Mouse (Mus musculus): ENCODE measurements around the gene Sept1. TPM values are rescaled to one million over a fixed set of nuclear protein-coding genes. Genes with fewer than 3 reads are reported as not detected.

The Sept1 gene
- polyA plus RNA-seq, 2 experiments = 15.3 to 22.2 TPM

DNA sequence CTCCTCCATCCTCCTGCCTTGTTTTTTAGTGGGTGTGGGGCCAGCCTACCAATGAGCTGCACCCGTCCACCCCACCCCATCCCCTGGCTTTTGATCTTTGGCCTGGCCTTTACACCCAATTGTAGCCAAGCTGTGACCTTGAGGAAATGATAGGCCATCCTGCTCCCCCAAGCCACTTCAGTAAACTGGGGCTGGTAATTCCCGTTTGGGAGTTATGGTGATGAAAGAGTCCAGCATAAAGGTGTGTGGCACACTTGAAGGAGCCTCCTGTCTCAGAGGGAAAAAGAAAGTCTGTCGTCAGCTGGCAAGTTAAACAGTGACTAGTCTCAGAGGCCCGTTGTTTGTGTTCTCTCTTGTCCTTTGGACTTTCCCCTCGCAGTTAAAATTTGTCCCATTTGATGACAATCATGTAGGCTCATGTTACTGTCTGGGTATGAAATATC is 43.6 kb upstream of the Sept1 start:
- peaks cover 8% of the 10 kb centered on the region for H3K36me3 ChIP-seq (ENCODE audit: control insufficient read depth, insufficient read depth, low read length)
- TF ChIP-seq POLR2A (IDR thresholded peaks at IDR 0.05; ENCODE audit: borderline replicate concordance, extremely low read depth, insufficient read depth, insufficient read length) = no peak
- no peak overlapping the region for H3K4me2 ChIP-seq (replicated peaks; ENCODE audit: low read depth, low read length, severe bottlenecking)
- no peak overlapping the region for H3K27ac ChIP-seq (replicated peaks; ENCODE audit: low read depth, low read length)
- H3K4me1 ChIP-seq (ENCODE audit: control insufficient read depth, insufficient read depth, low read length) = 0 out of 2 replicates have a peak, but pooled peaks cover 3% of the 10 kb centered on the region
- H3K4me3 ChIP-seq (replicated peaks; ENCODE audit: low read length) = no peak overlapping the region
- no peaks in the 10 kb centered on the region for H3K9me3 ChIP-seq (ENCODE audit: control insufficient read depth, low read length)
- ATAC-seq (ENCODE audit: low FRiP score, low read depth) (no peak), DNase-seq (ENCODE audit: low spot score) (no peak)
- H3K27me3 ChIP-seq (ENCODE audit: control insufficient read depth, insufficient read depth, low read length) = no peaks in the 10 kb centered on the region
- 67% methylated on average over 5 of the region's 5 CpGs for WGBS
- H3K9ac ChIP-seq (ENCODE audit: low read depth, low read length, severe bottlenecking) = no peak overlapping the region

DNA sequence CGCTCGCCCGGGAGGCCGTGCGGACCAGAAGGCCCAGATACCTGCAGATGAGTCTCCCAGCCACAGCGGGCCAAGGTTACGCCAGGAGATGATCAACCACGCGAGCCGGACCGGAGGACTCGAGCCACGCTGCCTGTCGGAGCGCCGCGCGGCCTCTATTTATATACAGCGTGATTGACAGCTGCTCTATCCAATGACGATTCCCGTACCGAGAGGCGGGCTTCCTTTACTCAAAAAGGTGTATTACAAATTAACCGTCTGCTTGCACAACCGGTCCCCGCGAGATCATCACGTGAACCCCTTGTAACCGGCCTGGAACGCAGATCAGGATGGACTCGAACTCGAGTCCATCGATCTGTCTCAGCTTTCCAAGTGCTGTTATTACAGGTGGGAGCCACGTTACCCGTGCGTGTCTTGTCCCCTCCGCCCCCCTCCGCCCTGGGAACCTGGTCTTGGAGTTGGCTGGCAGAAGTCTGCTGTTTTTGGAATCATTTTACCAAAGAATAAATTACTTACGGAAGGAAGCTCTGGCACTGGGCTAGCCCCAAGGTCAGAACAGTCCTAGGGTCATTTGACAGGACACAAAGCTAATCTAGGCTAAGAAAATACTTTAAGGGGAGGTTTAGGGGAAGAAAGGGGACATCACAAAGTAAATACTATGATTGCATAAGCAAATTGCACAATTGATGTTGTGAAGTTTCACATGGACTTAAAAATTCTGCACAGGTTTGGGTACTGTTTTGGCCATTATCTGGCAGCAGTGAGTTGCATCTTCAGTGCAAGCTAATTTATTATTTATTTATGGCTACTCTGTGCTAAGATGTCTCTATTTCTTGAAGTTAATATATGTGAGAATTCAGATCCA is 41.2 kb upstream of the Sept1 start, which contains the start of gene Sephs2:
TSS of gene Sephs2 (minus strand) at position 131 of the 865 bp plus-strand sequence.
- Histone ChIP-seq H3K4me3 (replicated peaks; ENCODE audit: low read length) (peak within 1 kb of the TSS; percentile 86), H3K27ac (replicated peaks; ENCODE audit: low read depth, low read length) (peak within 1 kb of the TSS; percentile 81), H3K4me1 (ENCODE audit: control insufficient read depth, insufficient read depth, low read length) (0 out of 2 replicates have a peak, but pooled peaks cover 3% of the 10 kb centered on the region), H3K4me2 (replicated peaks; ENCODE audit: low read depth, low read length, severe bottlenecking) (peak within 1 kb of the TSS; percentile 92), H3K9me3 (ENCODE audit: control insufficient read depth, low read length) (no peaks in the 10 kb centered on the region), H3K36me3 (ENCODE audit: control insufficient read depth, insufficient read depth, low read length) (peaks cover 19% of the 10 kb centered on the region), H3K9ac (ENCODE audit: low read depth, low read length, severe bottlenecking) (peak within 1 kb of the TSS; percentile 93), H3K27me3 (ENCODE audit: control insufficient read depth, insufficient read depth, low read length) (no peaks in the 10 kb centered on the region)
- peak; percentile 96 for DNase-seq (ENCODE audit: low spot score)
- ATAC-seq (ENCODE audit: low FRiP score, low read depth) = peak; percentile 96
- WGBS = 2% methylated on average over 39 of the region's 39 CpGs
- peak; percentile 94; the same call in 1 of the 2 replicates for TF ChIP-seq POLR2A (IDR thresholded peaks at IDR 0.05; ENCODE audit: borderline replicate concordance, extremely low read depth, insufficient read depth, insufficient read length)

DNA sequence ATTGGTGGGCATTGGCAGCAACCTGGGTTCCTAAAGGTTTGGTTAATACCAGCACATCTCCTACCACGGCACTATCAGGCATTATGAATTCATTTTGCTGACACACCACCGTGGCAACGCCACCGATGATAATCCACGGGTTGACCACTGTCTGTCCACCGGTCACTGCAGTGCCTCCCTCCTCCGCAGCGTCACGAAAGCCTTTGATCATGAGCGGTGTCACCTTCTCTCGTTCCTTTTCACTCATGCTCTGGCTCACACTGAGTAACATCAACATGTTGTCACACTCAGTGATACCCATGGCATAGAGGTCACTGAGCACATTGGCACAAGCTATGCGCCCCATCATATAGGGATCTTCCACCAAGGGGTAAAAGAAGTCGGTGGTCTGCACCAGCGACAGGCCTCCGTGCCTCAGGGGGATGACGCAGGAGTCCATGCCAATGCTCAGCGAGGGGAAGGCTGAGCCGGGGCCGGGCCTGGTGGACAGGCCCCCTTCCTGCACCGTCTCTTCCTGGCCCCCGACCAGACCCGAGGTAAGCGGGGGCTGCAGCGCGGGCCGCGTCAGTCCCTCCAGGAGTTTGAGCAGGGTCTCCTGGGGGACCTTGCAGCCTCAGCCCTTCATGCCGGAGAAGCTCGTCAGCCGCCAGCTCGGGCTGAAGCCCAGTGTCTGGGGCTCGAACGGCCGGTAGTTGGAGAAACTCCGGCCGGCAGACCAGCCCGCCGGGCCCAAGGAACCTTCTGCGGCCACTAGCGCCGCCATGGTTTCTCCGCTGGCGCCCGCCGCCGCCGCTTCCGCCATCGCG is 40.4 kb upstream of the Sept1 start:
- Histone ChIP-seq H3K36me3 (ENCODE audit: control insufficient read depth, insufficient read depth, low read length) (peaks cover 19% of the 10 kb centered on the region), H3K4me1 (ENCODE audit: control insufficient read depth, insufficient read depth, low read length) (0 out of 2 replicates have a peak, but pooled peaks cover 3% of the 10 kb centered on the region), H3K27ac (replicated peaks; ENCODE audit: low read depth, low read length) (peak overlapping the region; percentile 81), H3K9ac (ENCODE audit: low read depth, low read length, severe bottlenecking) (peak overlapping the region; percentile 93), H3K4me3 (replicated peaks; ENCODE audit: low read length) (peak overlapping the region; percentile 86), H3K27me3 (ENCODE audit: control insufficient read depth, insufficient read depth, low read length) (no peaks in the 10 kb centered on the region), H3K4me2 (replicated peaks; ENCODE audit: low read depth, low read length, severe bottlenecking) (peak overlapping the region; percentile 92), H3K9me3 (ENCODE audit: control insufficient read depth, low read length) (no peaks in the 10 kb centered on the region)
- no peak for TF ChIP-seq POLR2A (IDR thresholded peaks at IDR 0.05; ENCODE audit: borderline replicate concordance, extremely low read depth, insufficient read depth, insufficient read length)
- ATAC-seq (ENCODE audit: low FRiP score, low read depth) = peak; percentile 53
- DNase-seq (ENCODE audit: low spot score) = no peak
- WGBS = 19% methylated on average over 50 of the region's 50 CpGs

DNA sequence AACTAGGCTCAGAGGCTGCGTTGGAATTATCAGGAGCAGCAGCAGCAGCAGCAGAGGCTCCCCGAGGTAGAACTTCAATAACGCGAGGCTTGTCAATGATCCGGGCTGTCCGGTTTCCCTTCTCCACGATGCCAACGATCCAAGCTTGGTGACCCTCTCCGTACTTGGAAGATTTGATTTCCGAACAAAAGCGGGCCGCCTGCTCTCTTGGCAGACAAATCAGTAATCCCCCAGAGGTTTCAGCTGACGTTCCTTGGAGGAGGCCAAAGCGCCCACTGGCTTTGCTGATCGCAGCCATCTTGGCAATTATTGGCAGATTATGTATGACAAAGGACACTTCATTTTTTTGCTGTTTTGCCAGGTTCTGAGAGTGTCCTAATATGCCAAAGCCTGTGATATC is 39.6 kb upstream of the Sept1 start:
- no peaks in the 10 kb centered on the region for H3K27me3 ChIP-seq (ENCODE audit: control insufficient read depth, insufficient read depth, low read length)
- WGBS = 94% methylated on average over 15 of the region's 15 CpGs
- DNase-seq (ENCODE audit: low spot score) (no peak), ATAC-seq (ENCODE audit: low FRiP score, low read depth) (no peak)
- peak overlapping the region; percentile 86 for H3K4me3 ChIP-seq (replicated peaks; ENCODE audit: low read length)
- peaks cover 19% of the 10 kb centered on the region for H3K36me3 ChIP-seq (ENCODE audit: control insufficient read depth, insufficient read depth, low read length)
- 0 out of 2 replicates have a peak, but pooled peaks cover 3% of the 10 kb centered on the region for H3K4me1 ChIP-seq (ENCODE audit: control insufficient read depth, insufficient read depth, low read length)
- TF ChIP-seq POLR2A (IDR thresholded peaks at IDR 0.05; ENCODE audit: borderline replicate concordance, extremely low read depth, insufficient read depth, insufficient read length) = no peak
- no peaks in the 10 kb centered on the region for H3K9me3 ChIP-seq (ENCODE audit: control insufficient read depth, low read length)
- peak overlapping the region; percentile 92; the same call in 1 of the 2 replicates for H3K4me2 ChIP-seq (replicated peaks; ENCODE audit: low read depth, low read length, severe bottlenecking)
- H3K27ac ChIP-seq (replicated peaks; ENCODE audit: low read depth, low read length) = no peak overlapping the region
- H3K9ac ChIP-seq (ENCODE audit: low read depth, low read length, severe bottlenecking) = no peak overlapping the region

DNA sequence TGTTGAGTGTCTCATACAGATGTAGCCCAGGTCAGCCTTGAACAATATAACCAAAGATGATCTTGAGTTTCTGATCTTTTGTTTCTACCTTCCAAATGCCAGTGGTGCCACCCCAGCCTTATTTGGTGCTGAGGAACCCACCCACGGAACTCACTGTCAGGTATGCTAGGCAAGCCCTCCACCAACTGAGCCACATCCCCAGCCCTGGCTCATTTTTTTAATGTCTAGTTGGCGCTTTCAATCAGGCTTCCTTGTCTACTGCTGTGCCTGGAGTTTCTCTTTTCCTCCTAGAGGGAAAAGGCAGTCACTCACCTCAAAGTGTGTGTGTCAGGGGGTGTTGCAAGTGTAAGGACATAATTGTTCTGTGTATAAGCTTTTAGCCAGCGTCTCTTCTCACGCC is 38.2 kb upstream of the Sept1 start:
- ATAC-seq (ENCODE audit: low FRiP score, low read depth) = no peak
- Histone ChIP-seq H3K27me3 (ENCODE audit: control insufficient read depth, insufficient read depth, low read length) (no peaks in the 10 kb centered on the region), H3K27ac (replicated peaks; ENCODE audit: low read depth, low read length) (no peak overlapping the region), H3K4me1 (ENCODE audit: control insufficient read depth, insufficient read depth, low read length) (0 out of 2 replicates have a peak, but pooled peaks cover 3% of the 10 kb centered on the region), H3K4me3 (replicated peaks; ENCODE audit: low read length) (no peak overlapping the region), H3K4me2 (replicated peaks; ENCODE audit: low read depth, low read length, severe bottlenecking) (no peak overlapping the region), H3K9me3 (ENCODE audit: control insufficient read depth, low read length) (no peaks in the 10 kb centered on the region), H3K36me3 (ENCODE audit: control insufficient read depth, insufficient read depth, low read length) (peaks cover 19% of the 10 kb centered on the region), H3K9ac (ENCODE audit: low read depth, low read length, severe bottlenecking) (no peak overlapping the region)
- DNase-seq (ENCODE audit: low spot score) = no peak
- WGBS = 93% methylated on average over 4 of the region's 4 CpGs
- TF ChIP-seq POLR2A (IDR thresholded peaks at IDR 0.05; ENCODE audit: borderline replicate concordance, extremely low read depth, insufficient read depth, insufficient read length) = no peak

Measured in limb, embryonic 14.5 days (tissue).